Mouse (Mus musculus): Measurements from ENCODE around the gene Sik3. TPM values are rescaled to one million over a fixed set of nuclear protein-coding genes. Genes with fewer than 3 reads are reported as not detected.
A peak's percentile ranks its signal among the peaks of the same experiment; 100 is the strongest.
"Not testable (repeated sequence)": the region's sequence is repeated elsewhere in the genome, so short reads cannot be mapped to it uniquely, and the experiment has no call there.

The Sik3 gene
- polyA plus RNA-seq, 1 experiment from 2014 or later = 4.7 TPM

DNA sequence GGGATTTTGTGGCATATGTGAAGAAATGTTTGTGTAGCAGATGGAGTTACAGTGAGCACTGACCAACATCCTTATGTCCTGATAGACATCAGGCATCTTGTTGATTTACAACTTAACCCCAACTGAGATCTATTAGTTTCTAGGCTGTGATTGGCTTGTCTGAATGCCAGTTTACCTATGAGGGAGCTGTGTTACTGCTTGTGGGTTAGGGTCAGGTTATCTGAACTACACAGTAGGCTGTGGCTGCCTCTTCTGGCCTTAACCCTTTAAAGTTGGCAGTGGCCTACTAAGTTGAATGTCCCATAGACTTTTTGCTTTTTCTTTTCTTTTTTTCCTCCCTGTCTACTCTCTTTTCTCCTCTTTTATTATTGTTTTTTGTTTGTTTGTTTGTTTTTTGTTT, 98.7 kb downstream of the Sik3 start:
- H3K4me2 ChIP-seq = 0 out of 2 replicates have a peak overlapping the region, but pooled peaks have one; percentile 40
- H3K27ac ChIP-seq (replicated peaks) = peak overlapping the region; percentile 9
- H3K9ac ChIP-seq = no peak overlapping the region
- ATAC-seq (ENCODE audit: extremely low read depth, insufficient number of reproducible peaks, low FRiP score, low TSS enrichment) = no peak
- H3K27me3 ChIP-seq (replicated peaks) = no peaks in the 10 kb centered on the region
- no peaks in the 10 kb centered on the region for H3K9me3 ChIP-seq
- no peaks in the 10 kb centered on the region for H3K36me3 ChIP-seq
- peaks cover 52% of the 10 kb centered on the region for H3K4me1 ChIP-seq
- no peak overlapping the region for H3K4me3 ChIP-seq

DNA sequence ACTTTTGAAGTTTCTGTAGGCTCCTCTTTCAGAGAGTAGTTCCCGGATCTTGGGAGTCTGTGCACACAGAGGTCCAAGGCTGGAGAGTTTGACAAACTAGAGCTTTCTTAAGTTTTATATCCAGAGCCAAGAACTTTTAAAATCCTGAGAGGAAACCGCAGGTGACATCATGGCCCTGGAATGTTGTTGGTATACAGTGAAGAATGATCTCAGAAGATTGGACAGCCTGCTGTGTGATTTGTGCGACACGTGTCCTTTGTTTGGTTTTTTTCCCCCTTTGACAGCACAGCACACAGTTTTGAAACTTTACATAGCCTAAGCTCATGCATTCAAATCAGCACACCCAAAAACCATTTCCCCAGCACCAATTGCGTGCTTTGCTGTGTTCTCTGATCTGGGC, 99.6 kb downstream of the Sik3 start:
- H3K9ac ChIP-seq = no peak overlapping the region; the same call in 1 of the 2 replicates
- H3K27me3 ChIP-seq (replicated peaks) = no peaks in the 10 kb centered on the region
- H3K4me3 ChIP-seq = no peak overlapping the region
- H3K4me1 ChIP-seq = peaks cover 52% of the 10 kb centered on the region
- H3K27ac ChIP-seq (replicated peaks) = peak overlapping the region; percentile 65
- no peak for ATAC-seq (ENCODE audit: extremely low read depth, insufficient number of reproducible peaks, low FRiP score, low TSS enrichment)
- 43% methylated on average over 5 of the region's 5 CpGs for WGBS
- no peaks in the 10 kb centered on the region for H3K36me3 ChIP-seq
- H3K4me2 ChIP-seq = no peak overlapping the region
- no peaks in the 10 kb centered on the region for H3K9me3 ChIP-seq

DNA sequence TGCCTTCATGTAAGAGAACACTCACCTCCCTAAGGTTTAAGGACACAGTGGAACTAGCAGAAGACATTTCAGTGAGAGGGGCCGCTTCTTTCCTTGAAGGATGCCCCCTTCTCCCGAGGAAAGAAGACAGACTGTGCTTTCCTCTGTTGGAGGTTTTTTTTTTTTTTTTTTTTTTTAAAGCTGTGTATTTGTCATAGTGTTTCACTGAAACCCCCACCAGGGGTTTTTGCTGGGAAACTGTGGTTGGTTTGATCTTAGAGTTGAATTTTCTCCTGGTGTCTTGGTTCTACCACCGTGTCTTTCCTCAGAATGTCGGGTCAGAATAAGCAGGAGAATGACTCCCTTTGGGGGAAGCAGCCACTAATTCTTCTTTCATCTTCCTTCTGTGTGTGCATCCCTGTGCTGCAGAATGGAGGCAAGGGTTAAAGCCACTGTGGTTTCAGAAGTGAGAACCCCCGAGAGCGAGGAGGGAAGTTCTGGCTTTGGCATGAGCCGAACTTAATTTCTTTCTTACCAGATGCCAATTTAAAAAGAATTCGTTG, 106.3 kb downstream of the Sik3 start:
- no peak for ATAC-seq (ENCODE audit: extremely low read depth, insufficient number of reproducible peaks, low FRiP score, low TSS enrichment)
- H3K36me3 ChIP-seq = peaks cover 9% of the 10 kb centered on the region
- 91% methylated on average over 8 of the region's 8 CpGs for WGBS
- peaks cover 50% of the 10 kb centered on the region for H3K4me1 ChIP-seq
- H3K27ac ChIP-seq (replicated peaks) = no peak overlapping the region
- no peak overlapping the region for H3K4me2 ChIP-seq
- H3K4me3 ChIP-seq = no peak overlapping the region
- H3K9ac ChIP-seq = no peak overlapping the region
- peaks cover 5% of the 10 kb centered on the region for H3K9me3 ChIP-seq
- no peaks in the 10 kb centered on the region for H3K27me3 ChIP-seq (replicated peaks)

DNA sequence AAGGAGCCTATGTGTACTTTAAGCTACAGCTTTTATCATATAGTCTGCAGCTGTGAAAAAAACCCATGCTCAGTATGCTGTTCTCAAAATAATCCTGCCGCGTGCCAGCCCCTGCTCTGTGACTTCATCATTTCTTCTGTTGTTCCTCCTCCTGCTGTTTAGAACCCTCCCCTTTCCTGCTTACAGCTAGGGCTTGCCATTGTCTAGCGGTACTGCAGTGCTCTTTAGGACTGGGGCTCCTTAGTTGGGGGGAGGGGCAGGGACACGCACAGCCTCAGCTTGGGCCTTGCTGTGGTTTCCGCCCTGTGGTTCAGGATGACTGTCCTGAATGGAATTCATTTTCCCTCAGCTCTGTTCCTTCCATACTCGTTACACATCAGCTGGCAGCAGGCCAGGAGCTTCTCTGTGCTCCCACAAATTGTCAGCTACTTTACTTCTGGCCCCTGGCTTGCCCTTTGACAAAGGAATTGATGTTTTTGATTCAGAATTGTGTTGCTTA, 107.4 kb downstream of the Sik3 start:
- no peaks in the 10 kb centered on the region for H3K27me3 ChIP-seq (replicated peaks)
- H3K9me3 ChIP-seq = peaks cover 5% of the 10 kb centered on the region
- ATAC-seq (ENCODE audit: extremely low read depth, insufficient number of reproducible peaks, low FRiP score, low TSS enrichment) = peak; percentile 81
- H3K9ac ChIP-seq = peak overlapping the region; percentile 40; the same call in 1 of the 2 replicates
- peaks cover 45% of the 10 kb centered on the region for H3K4me1 ChIP-seq
- 5% methylated on average over 6 of the region's 6 CpGs for WGBS
- peak overlapping the region; percentile 40 for H3K4me2 ChIP-seq
- H3K27ac ChIP-seq (replicated peaks) = peak overlapping the region; percentile 85
- H3K4me3 ChIP-seq = no peak overlapping the region
- peaks cover 19% of the 10 kb centered on the region for H3K36me3 ChIP-seq

DNA sequence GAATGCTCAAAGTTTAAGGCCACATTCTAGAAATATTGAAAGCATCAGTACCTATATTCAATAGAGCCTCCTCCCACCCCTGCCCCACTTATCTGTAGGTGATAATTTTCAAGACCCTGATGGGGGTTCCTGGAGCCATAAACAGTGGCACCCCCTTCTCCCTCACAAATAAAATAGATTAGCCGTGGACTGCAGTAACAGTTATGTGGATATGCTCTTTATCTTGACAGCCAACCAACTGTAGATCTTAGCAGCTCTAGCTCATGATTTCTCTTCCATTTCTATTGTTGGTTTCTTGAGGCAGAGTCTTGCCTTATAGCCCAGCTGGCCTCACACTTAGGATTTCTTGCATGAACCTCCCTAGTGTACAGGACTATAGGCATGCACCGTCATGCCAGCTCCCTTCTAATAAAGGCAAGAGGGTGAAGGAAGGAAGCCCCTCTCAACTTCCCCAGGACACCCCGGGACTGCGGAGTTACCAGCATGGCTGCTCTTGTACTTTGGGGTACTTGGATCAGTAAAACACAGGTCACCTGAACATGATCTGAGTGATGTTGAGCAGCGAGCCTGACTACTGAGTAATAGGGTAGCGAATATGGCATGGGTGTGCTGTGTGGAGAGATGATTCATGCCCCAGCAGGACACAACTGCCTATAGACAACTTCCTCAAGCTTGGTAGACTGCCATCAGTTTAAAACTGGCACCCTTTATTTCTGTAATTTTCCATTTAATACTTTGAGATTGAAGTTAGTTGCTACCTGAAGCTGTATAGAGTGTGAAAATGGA, 108.0 kb downstream of the Sik3 start:
- Histone ChIP-seq H3K4me2 (peak overlapping the region; percentile 40), H3K27ac (replicated peaks) (peak overlapping the region; percentile 85), H3K36me3 (peaks cover 25% of the 10 kb centered on the region), H3K27me3 (replicated peaks) (no peaks in the 10 kb centered on the region), H3K9ac (0 out of 2 replicates have a peak overlapping the region, but pooled peaks have one; percentile 40), H3K4me3 (no peak overlapping the region), H3K9me3 (peaks cover 5% of the 10 kb centered on the region), H3K4me1 (peaks cover 38% of the 10 kb centered on the region)
- 73% methylated on average over 6 of the region's 6 CpGs for WGBS
- no peak for ATAC-seq (ENCODE audit: extremely low read depth, insufficient number of reproducible peaks, low FRiP score, low TSS enrichment)

DNA sequence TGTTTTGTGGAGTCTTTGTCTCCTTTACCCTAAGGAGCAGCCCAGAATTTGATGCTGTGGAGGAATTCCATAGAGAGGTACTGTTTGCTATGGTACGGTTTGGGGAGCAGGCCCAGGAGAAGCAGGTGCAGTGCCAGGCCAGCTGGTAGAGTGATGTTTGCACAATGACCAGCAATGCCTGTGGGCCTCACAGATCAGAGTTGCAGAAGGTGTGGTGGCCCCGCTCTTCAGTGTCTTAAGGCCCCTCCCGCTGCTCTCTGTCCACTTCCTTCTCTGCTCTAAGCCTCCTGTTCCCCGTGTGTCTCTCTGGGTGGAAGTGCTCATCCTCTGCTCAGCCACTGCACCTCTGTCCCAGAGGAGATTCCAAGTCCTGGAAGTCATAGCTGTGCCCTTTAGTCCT, 108.9 kb downstream of the Sik3 start:
- Histone ChIP-seq H3K4me2 (no peak overlapping the region), H3K9ac (no peak overlapping the region), H3K4me1 (peaks cover 31% of the 10 kb centered on the region), H3K27me3 (replicated peaks) (no peaks in the 10 kb centered on the region), H3K27ac (replicated peaks) (no peak overlapping the region), H3K36me3 (peaks cover 32% of the 10 kb centered on the region), H3K4me3 (no peak overlapping the region), H3K9me3 (peaks cover 5% of the 10 kb centered on the region)
- 74% methylated on average over 4 of the region's 4 CpGs for WGBS
- no peak for ATAC-seq (ENCODE audit: extremely low read depth, insufficient number of reproducible peaks, low FRiP score, low TSS enrichment)

DNA sequence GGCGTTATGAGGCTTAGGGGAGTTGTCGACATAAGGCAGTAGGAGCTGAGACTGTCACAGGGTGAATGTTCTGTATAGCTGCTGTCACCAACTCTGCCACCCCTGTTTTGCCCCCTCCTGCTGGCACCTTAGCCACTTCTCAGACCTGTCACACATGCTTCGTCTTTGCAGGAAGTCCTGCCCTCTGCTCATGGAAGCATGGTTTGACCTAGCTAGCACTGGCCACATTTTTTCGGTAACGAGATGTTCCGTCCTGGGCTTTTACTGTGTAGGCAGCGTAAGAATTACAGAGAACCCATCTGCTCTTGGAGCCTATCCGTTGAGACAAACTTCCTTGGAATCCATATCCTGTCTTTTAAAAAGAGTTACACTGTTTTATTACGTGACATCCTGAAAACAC, 110.1 kb downstream of the Sik3 start:
- Histone ChIP-seq H3K27me3 (replicated peaks) (peaks cover 1% of the 10 kb centered on the region; the same call in 1 of the 2 replicates), H3K27ac (replicated peaks) (peak overlapping the region; percentile 55; the same call in 1 of the 2 replicates), H3K9me3 (peaks cover 5% of the 10 kb centered on the region), H3K9ac (no peak overlapping the region), H3K36me3 (peaks cover 36% of the 10 kb centered on the region), H3K4me1 (peaks cover 35% of the 10 kb centered on the region), H3K4me2 (no peak overlapping the region), H3K4me3 (no peak overlapping the region)
- ATAC-seq (ENCODE audit: extremely low read depth, insufficient number of reproducible peaks, low FRiP score, low TSS enrichment) = no peak
- 68% methylated on average over 9 of the region's 9 CpGs for WGBS

DNA sequence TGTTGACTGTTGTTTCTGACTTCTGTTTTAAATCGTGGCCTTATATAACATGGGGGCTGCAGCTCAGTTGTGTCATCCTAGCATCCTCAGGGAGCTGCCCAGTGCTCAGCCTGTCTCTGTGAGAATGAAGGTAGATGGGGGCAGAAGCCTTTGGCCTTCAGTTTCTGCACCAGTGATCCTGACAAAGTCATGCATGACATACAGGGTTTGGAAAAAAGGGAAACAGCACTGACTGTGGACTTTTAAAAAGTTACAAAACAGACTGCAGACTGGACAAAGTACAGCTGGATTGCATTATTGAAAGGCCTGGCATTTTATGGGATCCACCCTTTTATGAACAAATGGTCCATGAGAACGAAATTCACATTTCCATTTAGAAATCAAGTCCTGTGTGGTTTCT, 113.7 kb downstream of the Sik3 start:
- Histone ChIP-seq H3K4me2 (no peak overlapping the region), H3K36me3 (peaks cover 45% of the 10 kb centered on the region), H3K27ac (replicated peaks) (no peak overlapping the region), H3K9ac (no peak overlapping the region), H3K9me3 (no peaks in the 10 kb centered on the region), H3K4me3 (no peak overlapping the region), H3K4me1 (peaks cover 26% of the 10 kb centered on the region), H3K27me3 (replicated peaks) (peaks cover 14% of the 10 kb centered on the region)
- ATAC-seq (ENCODE audit: extremely low read depth, insufficient number of reproducible peaks, low FRiP score, low TSS enrichment) = no peak
- WGBS = 83% methylated on average over 2 of the region's 2 CpGs

DNA sequence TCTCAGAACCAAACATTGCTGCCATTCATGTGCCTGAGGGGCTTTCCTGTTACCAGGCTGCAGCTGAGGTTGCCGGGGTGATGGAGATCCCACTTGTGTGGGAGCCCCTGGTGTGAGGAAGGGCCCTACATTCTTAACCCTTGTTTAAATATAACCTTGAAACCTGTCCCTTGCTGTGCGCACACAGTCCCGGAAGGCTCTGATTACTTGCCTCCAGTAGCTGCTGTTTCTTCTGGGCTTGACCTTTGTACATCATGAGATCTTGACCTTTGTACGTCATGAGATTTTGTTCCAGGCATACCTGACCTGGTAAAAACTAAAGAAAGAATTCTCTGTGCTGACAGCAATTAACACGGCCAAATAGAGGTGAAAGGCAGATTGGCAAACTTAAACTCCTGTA, 114.7 kb downstream of the Sik3 start:
- Histone ChIP-seq H3K27me3 (replicated peaks) (peaks cover 25% of the 10 kb centered on the region), H3K9ac (no peak overlapping the region), H3K36me3 (peaks cover 48% of the 10 kb centered on the region), H3K9me3 (no peaks in the 10 kb centered on the region), H3K4me2 (no peak overlapping the region), H3K27ac (replicated peaks) (no peak overlapping the region), H3K4me1 (peaks cover 23% of the 10 kb centered on the region), H3K4me3 (no peak overlapping the region)
- 56% methylated on average over 5 of the region's 5 CpGs for WGBS
- no peak for ATAC-seq (ENCODE audit: extremely low read depth, insufficient number of reproducible peaks, low FRiP score, low TSS enrichment)

DNA sequence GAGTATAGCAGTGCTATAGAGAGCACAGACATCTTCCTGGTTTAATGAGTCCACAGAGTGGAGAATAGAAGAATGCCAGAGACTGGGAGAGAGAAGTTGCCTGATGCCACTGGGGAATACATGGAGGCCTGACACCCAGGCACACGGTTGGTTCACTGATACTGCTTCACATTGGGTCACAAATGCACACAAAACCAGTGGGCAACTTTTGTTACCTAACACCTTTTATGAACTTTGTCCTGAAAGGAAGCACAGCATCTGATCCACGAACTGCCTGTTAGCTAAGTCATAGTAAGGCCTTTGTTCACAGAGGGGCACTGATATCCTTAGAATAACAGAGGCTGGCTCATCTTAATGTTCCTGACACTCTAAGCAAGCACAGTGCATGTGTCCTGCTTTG, 116.6 kb downstream of the Sik3 start:
- H3K9ac ChIP-seq = no peak overlapping the region
- H3K27me3 ChIP-seq (replicated peaks) = peaks cover 27% of the 10 kb centered on the region

DNA sequence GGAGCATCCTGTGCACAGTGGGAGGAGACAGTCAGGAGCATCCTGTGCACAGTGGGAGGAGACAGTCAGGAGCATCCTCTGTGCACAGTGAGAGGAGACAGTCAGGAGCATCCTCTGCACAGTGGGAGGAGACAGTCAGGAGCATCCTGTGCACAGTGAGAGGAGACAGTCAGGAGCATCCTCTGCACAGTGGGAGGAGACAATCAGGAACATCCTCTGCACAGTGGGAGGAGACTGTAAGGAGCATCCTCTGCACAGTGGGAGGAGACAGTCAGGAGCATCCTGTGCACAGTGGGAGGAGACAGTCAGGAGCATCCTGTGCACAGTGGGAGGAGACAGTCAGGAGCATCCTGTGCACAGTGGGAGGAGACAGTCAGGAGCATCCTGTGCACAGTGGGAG, 120.2 kb downstream of the Sik3 start:
- H3K9ac ChIP-seq; H3K4me3 ChIP-seq; H3K4me2 ChIP-seq; H3K9me3 ChIP-seq; H3K27ac ChIP-seq (replicated peaks); ATAC-seq (ENCODE audit: extremely low read depth, insufficient number of reproducible peaks, low FRiP score, low TSS enrichment): not testable (repeated sequence)
- H3K4me1 ChIP-seq = peaks cover 13% of the 10 kb centered on the region
- H3K36me3 ChIP-seq = peaks cover 12% of the 10 kb centered on the region
- H3K27me3 ChIP-seq (replicated peaks) = peaks cover 25% of the 10 kb centered on the region

More for the DNA sequence above, 116.6 kb downstream of the Sik3 start:
- no peak for ATAC-seq (ENCODE audit: extremely low read depth, insufficient number of reproducible peaks, low FRiP score, low TSS enrichment)
- Histone ChIP-seq H3K4me2 (no peak overlapping the region), H3K4me3 (no peak overlapping the region), H3K4me1 (peaks cover 17% of the 10 kb centered on the region), H3K9me3 (no peaks in the 10 kb centered on the region), H3K27ac (replicated peaks) (no peak overlapping the region), H3K36me3 (peaks cover 36% of the 10 kb centered on the region)
- WGBS = 64% methylated on average over 2 of the region's 2 CpGs
